Mouse (Mus musculus) heart, adult 2 months (tissue): ENCODE results near the gene 4921536K21Rik. TPM values are rescaled to one million over a fixed set of nuclear protein-coding genes. Genes with fewer than 3 reads are reported as not detected.

Experiments used
- DNase-seq, 2 experiments: peaks; one replicate each; pipeline ENCODE4 v3.0.0; 2021
- H3K27ac ChIP-seq: fragments of 200-600 bp; 2 replicates; pipeline ENCODE4 v1.8.1; 2022
- H3K27me3 ChIP-seq: fragments of 200-500 bp; 2 replicates; pipeline ENCODE4 v1.6.1; 2012; ENCODE audit warnings: mild to moderate bottlenecking, low read length, inconsistent platforms, mixed read lengths; ENCODE audit not compliant: control insufficient read depth, insufficient read depth
- H3K36me3 ChIP-seq: fragments of 200-500 bp; 2 replicates; pipeline ENCODE4 v1.6.1; 2012; ENCODE audit warnings: low read length, inconsistent platforms; ENCODE audit not compliant: control insufficient read depth, insufficient read depth
- H3K4me1 ChIP-seq: fragments of 200-500 bp; 2 replicates; pipeline ENCODE4 v1.6.1; 2011; ENCODE audit warnings: low read length; ENCODE audit not compliant: control insufficient read depth, insufficient read depth
- H3K4me3 ChIP-seq: fragments of 200-600 bp; 2 replicates; pipeline ENCODE4 v1.8.1; 2022
- H3K79me2 ChIP-seq: fragments of 200-500 bp; replicated peaks from 2 replicates; pipeline ENCODE4 v1.6.1; 2012; ENCODE audit warnings: mild to moderate bottlenecking, inconsistent platforms, low read length, moderate library complexity, mixed read lengths; ENCODE audit not compliant: control insufficient read depth, insufficient read depth
- H3K9ac ChIP-seq: fragments of 200-500 bp; 2 replicates; pipeline ENCODE4 v1.6.1; 2012; ENCODE audit warnings: low read depth, mild to moderate bottlenecking, control low read depth, inconsistent platforms, low read length, mixed read lengths
- CTCF ChIP-seq: fragments of 200-600 bp; IDR thresholded peaks from 2 replicates; pipeline ENCODE4 v1.8.1; 2022; ENCODE audit warnings: antibody characterized with exemption, mild to moderate bottlenecking, moderate library complexity
- EP300 ChIP-seq: fragments of 200-500 bp; IDR thresholded peaks from 2 replicates; pipeline ENCODE4 v1.6.1; 2011; ENCODE audit warnings: low read depth, low read length, control low read depth; ENCODE audit not compliant: insufficient read depth
- POLR2A ChIP-seq: fragments of 200-500 bp; IDR thresholded peaks from 2 replicates; pipeline ENCODE4 v1.6.1; 2011; ENCODE audit warnings: mild to moderate bottlenecking, low read depth, low read length, control low read depth; ENCODE audit not compliant: insufficient read depth
- WGBS: fragments of 180-500 bp; shearing (Covaris S2); methylation state at CpG from one replicate; pipeline ENCODE4 v1.1.7; 2018; 5-methylcytosine and 5-hydroxymethylcytosine counted together
- intact Hi-C: fragments of 180-260 bp; cut with DNase I; formaldehyde crosslinking; loops from one replicate; pipeline ENCODE4 v1.15.1; 2025
- polyA plus RNA-seq: library from polyadenylated mRNA; depleted of rRNA; stranded (reverse); fragments of >200 nt; gene quantifications from 2 replicates; pipeline ENCODE4 v1.2.3, GENCODE M21; 2012; rRNA removed
- total RNA-seq, 2 experiments: library from RNA; stranded (reverse); gene quantifications; 2 replicates each; pipeline ENCODE4 v1.2.3; 2021

4921536K21Rik gene
- total and polyA plus RNA-seq, 3 experiments, result 0.57 to 0.81 (median 0.57) TPM

DNA sequence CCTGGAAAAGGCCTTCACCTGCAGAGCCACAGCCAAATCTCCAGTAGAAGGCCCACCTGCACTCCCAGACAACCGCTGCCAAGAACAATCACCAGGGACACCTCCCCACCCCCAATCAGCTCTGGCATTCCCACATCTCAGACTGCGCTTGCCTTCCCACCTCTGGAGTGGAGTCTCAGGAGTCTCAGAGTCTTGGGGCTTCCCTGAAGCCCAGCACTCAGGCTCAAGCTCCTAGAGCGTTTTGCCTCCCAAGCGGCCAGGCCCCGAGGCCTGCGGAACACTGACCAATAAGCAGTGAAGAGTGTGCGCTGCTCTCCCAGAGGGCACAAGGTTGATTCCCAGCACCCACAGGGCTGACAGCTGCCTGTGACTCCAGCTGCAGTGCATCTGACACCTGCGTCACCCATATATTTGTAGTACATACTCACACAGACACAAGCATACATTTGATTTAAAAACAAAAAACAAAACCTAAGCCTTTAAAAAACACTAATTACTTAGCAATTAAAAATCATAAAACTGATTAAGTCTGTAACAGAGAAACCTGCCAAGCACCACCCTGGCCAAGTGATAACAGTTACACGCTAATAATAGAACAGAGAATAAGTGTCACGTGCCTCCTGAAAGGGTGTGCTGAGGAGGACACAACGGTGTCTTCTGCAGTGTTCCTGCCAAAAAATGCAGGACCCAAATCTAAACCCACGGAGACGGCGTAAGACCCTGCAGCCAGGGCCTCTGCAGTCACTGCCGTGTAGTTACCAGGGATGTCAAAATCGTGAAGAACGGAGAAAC lies 50.8 kb downstream of the 4921536K21Rik start:
- no peak for TF ChIP-seq CTCF
- 0 out of 2 replicates have a peak, but pooled peaks have one; percentile 12 for TF ChIP-seq EP300
- TF ChIP-seq POLR2A, result peak; percentile 52; the same call in 1 of the 2 replicates
- Histone ChIP-seq H3K36me3 (no peaks in the 10 kb centered on the region), H3K4me1 (peaks cover 3% of the 10 kb centered on the region; the same call in 1 of the 2 replicates), H3K9ac (peak overlapping the region; percentile 49; the same call in 1 of the 2 replicates), H3K27me3 (no peaks in the 10 kb centered on the region), H3K27ac (peak overlapping the region; percentile 85), H3K4me3 (peak overlapping the region; percentile 22; the same call in 1 of the 2 replicates), H3K79me2 (no peaks in the 10 kb centered on the region)
- intact Hi-C loops, result no loop called here
- 54% methylated on average over 17 of the region's 17 CpGs for WGBS
- DNase-seq, result peak; percentile 40 to 52

Other genes starting within 250 kb of the 4921536K21Rik start
- 10 to 100 TPM; 16.1 to 18.5 TPM for gene Morc2a, start 245.9 kb downstream of the 4921536K21Rik start, total RNA-seq
- gene Morc2a, start 245.9 kb downstream of the 4921536K21Rik start, polyA plus RNA-seq, result 6.6 and 13.4 TPM in 2 replicates
- gene Osbp2, start 31.2 kb downstream of the 4921536K21Rik start, total RNA-seq, result 10 to 100 TPM; 12.9 to 16.2 TPM
- 10.9 and 14.2 TPM in 2 replicates for gene Osbp2, start 31.2 kb downstream of the 4921536K21Rik start, polyA plus RNA-seq
- 10 to 100 TPM; 32.6 to 47.8 TPM for gene Dusp18, start 142 bp upstream of the 4921536K21Rik start, total RNA-seq
- 29.1 and 52.6 TPM in 2 replicates for gene Dusp18, start 142 bp upstream of the 4921536K21Rik start, polyA plus RNA-seq
- gene Slc35e4, start 19.6 kb upstream of the 4921536K21Rik start, total RNA-seq, result 1 to 10 TPM; 3.9 to 6.9 TPM
- 4.5 and 6.3 TPM in 2 replicates for gene Slc35e4, start 19.6 kb upstream of the 4921536K21Rik start, polyA plus RNA-seq
- 10 to 100 TPM; 41.3 to 42.9 TPM for gene Tcn2, start 37.1 kb upstream of the 4921536K21Rik start, total RNA-seq
- gene Tcn2, start 37.1 kb upstream of the 4921536K21Rik start, polyA plus RNA-seq, result 69.4 and 90.6 TPM in 2 replicates
- 10 to 100 TPM; 26.6 to 27.3 TPM for gene Pes1, start 68.9 kb upstream of the 4921536K21Rik start, total RNA-seq
- gene Pes1, start 68.9 kb upstream of the 4921536K21Rik start, polyA plus RNA-seq, result 19.4 and 26.5 TPM in 2 replicates
- not detected for gene 4930556J24Rik, start 81.7 kb upstream of the 4921536K21Rik start, total RNA-seq
- not detected in 2 replicates for gene 4930556J24Rik, start 81.7 kb upstream of the 4921536K21Rik start, polyA plus RNA-seq
- under 1 TPM; 0.18 to 0.21 TPM for gene Gal3st1, start 88.5 kb upstream of the 4921536K21Rik start, total RNA-seq
- gene Gal3st1, start 88.5 kb upstream of the 4921536K21Rik start, polyA plus RNA-seq, result 0.47 and 1.1 TPM in 2 replicates
- gene Sec14l4, start 136.4 kb upstream of the 4921536K21Rik start, total RNA-seq, result under 1 TPM; 0.14 to 0.47 TPM
- 0.32 and 0.57 TPM in 2 replicates for gene Sec14l4, start 136.4 kb upstream of the 4921536K21Rik start, polyA plus RNA-seq
- gene Sec14l3, start 169.7 kb upstream of the 4921536K21Rik start, total RNA-seq, result not detected
- 15.0 TPM in 1 of 2 replicates, not detected in the other for gene Sec14l3, start 169.7 kb upstream of the 4921536K21Rik start, polyA plus RNA-seq
- gene Mtfp1, start 200.3 kb upstream of the 4921536K21Rik start, total RNA-seq, result 100 to 1,000 TPM; 129 to 141 TPM
- 158 and 167 TPM in 2 replicates for gene Mtfp1, start 200.3 kb upstream of the 4921536K21Rik start, polyA plus RNA-seq
- gene Sec14l2, start 228.3 kb upstream of the 4921536K21Rik start, total RNA-seq, result under 1 TPM; 0.52 to 0.89 TPM
- gene Sec14l2, start 228.3 kb upstream of the 4921536K21Rik start, polyA plus RNA-seq, result 0.35 and 0.53 TPM in 2 replicates
- gene Rnf215, start 240.1 kb upstream of the 4921536K21Rik start, total RNA-seq, result 10 to 100 TPM; 12.9 to 13.4 TPM
- gene Rnf215, start 240.1 kb upstream of the 4921536K21Rik start, polyA plus RNA-seq, result 16.1 and 17.7 TPM in 2 replicates